Mouse (Mus musculus): ENCODE results near the gene Prdm9. TPM values are rescaled to one million over a fixed set of nuclear protein-coding genes. Genes with fewer than 3 reads are reported as not detected.

Gene Prdm9
- polyA plus RNA-seq, 1 experiment from 2014 or later: 1.2 TPM

Other genes starting within 250 kb of the Prdm9 start
- gene Dll1, start 187.5 kb downstream of the Prdm9 start, polyA plus RNA-seq (2014; fragmentation: Nextera tagmentation; extraction: Ambion mirVana): 5.4 and 6.3 TPM in 2 replicates
- gene Fam120b, start 168.2 kb downstream of the Prdm9 start, polyA plus RNA-seq (2014; fragmentation: Nextera tagmentation; extraction: Ambion mirVana): 16.7 and 19.1 TPM in 2 replicates
- gene Psmb1, start 64.6 kb downstream of the Prdm9 start, polyA plus RNA-seq (2014; fragmentation: Nextera tagmentation; extraction: Ambion mirVana): 223 and 233 TPM in 2 replicates
- gene Tbp, start 64.5 kb downstream of the Prdm9 start, polyA plus RNA-seq (2014; fragmentation: Nextera tagmentation; extraction: Ambion mirVana): 31.7 and 40.0 TPM in 2 replicates
- gene Pdcd2, start 37.1 kb downstream of the Prdm9 start, polyA plus RNA-seq (2014; fragmentation: Nextera tagmentation; extraction: Ambion mirVana): 30.1 and 33.4 TPM in 2 replicates
- gene Chd1, start 140.6 kb upstream of the Prdm9 start, polyA plus RNA-seq (2014; fragmentation: Nextera tagmentation; extraction: Ambion mirVana): 17.1 and 26.2 TPM in 2 replicates